Mouse (Mus musculus) hindbrain, embryonic 13.5 days (tissue): ENCODE results near the gene Rpl28. TPM values are rescaled to one million over a fixed set of nuclear protein-coding genes. Genes with fewer than 3 reads are reported as not detected.
"Not testable (repeated sequence)": the region's sequence is repeated elsewhere in the genome, so short reads cannot be mapped to it uniquely, and the experiment has no call there.

Experiments used
- ATAC-seq: fragments of 200-750 bp; cut with Nextera tagmentation; 2 replicates; pipeline ENCODE4 v1.8.0; 2017; ENCODE audit warnings: moderate TSS enrichment; ENCODE audit not compliant: low FRiP score
- H3K27ac ChIP-seq: fragments of 300-500 bp; sonication (generic); 2 replicates; pipeline ENCODE4 v1.5.1; 2015; ENCODE audit warnings: inconsistent platforms, mild to moderate bottlenecking, moderate library complexity
- H3K27me3 ChIP-seq: fragments of 300-500 bp; sonication (generic); 2 replicates; pipeline ENCODE4 v1.6.1; 2015; ENCODE audit warnings: mild to moderate bottlenecking, inconsistent platforms
- H3K36me3 ChIP-seq: fragments of 300-500 bp; sonication (generic); 2 replicates; pipeline ENCODE4 v1.6.1; 2015; ENCODE audit warnings: mild to moderate bottlenecking, inconsistent platforms
- H3K4me1 ChIP-seq: fragments of 300-500 bp; sonication (generic); replicated peaks from 2 replicates; pipeline ENCODE4 v1.6.1; 2015; ENCODE audit warnings: inconsistent platforms
- H3K4me2 ChIP-seq: fragments of 300-500 bp; sonication (generic); 2 replicates; pipeline ENCODE4 v1.6.1; 2015; ENCODE audit warnings: inconsistent platforms, mild to moderate bottlenecking, moderate library complexity
- H3K4me3 ChIP-seq: fragments of 300-500 bp; sonication (generic); 2 replicates; pipeline ENCODE4 v1.5.1; 2015; ENCODE audit warnings: mild to moderate bottlenecking, inconsistent platforms
- H3K9ac ChIP-seq: fragments of 300-500 bp; sonication (generic); 2 replicates; pipeline ENCODE4 v1.6.1; 2015; ENCODE audit warnings: mild to moderate bottlenecking, inconsistent platforms
- H3K9me3 ChIP-seq: fragments of 300-500 bp; sonication (generic); 2 replicates; pipeline ENCODE4 v1.6.1; 2016; ENCODE audit warnings: inconsistent platforms
- WGBS: fragments of 180-500 bp; shearing (Covaris S2); methylation state at CpG from one replicate; pipeline ENCODE4 v1.1.7; 2015; 5-methylcytosine and 5-hydroxymethylcytosine counted together
- polyA plus RNA-seq: library from polyadenylated mRNA; unstranded; fragments of >200 nt; fragmentation: Nextera tagmentation; extraction: Ambion mirVana; gene quantifications from 2 replicates; pipeline ENCODE4 v1.2.1, GENCODE M21; 2015

Gene Rpl28
- polyA plus RNA-seq, 1 experiment from 2014 or later, result 250 TPM

GRCm38 (mm10) chr7:4789436-4789935 is 3.2 kb upstream of the Rpl28 start, which contains the start of gene Tmem238:
Gene Tmem238 (minus strand): TSS chr7:4789656.
- Histone ChIP-seq H3K9ac (peak within 1 kb of the TSS; percentile 86), H3K36me3 (peaks cover 5% of the 10 kb centered on the region), H3K4me3 (peak within 1 kb of the TSS; percentile 56), H3K9me3 (no peaks in the 10 kb centered on the region), H3K27ac (peak within 1 kb of the TSS; percentile 55), H3K4me2 (peak within 1 kb of the TSS; percentile 84), H3K27me3 (peaks cover 35% of the 10 kb centered on the region), H3K4me1 (peaks cover 25% of the 10 kb centered on the region)
- WGBS, result 11% methylated on average over 37 of the region's 40 CpGs
- no peak for ATAC-seq

GRCm38 (mm10) chr7:4793248-4793647 is 574 bp downstream of the Rpl28 start:
- Histone ChIP-seq H3K27ac (peak overlapping the region; percentile 92), H3K27me3 (peaks cover 19% of the 10 kb centered on the region), H3K9ac (peak overlapping the region; percentile 91), H3K4me2 (peak overlapping the region; percentile 89), H3K4me1 (peaks cover 27% of the 10 kb centered on the region), H3K36me3 (peaks cover 42% of the 10 kb centered on the region), H3K4me3 (peak overlapping the region; percentile 85)
- not testable (repeated sequence) for H3K9me3 ChIP-seq, ATAC-seq
- under 1% methylated on average over 29 of the region's 31 CpGs for WGBS

- WGBS, result 51% methylated on average over 4 of the region's 4 CpGs
- Histone ChIP-seq H3K27me3 (peaks cover 16% of the 10 kb centered on the region), H3K4me2 (peak overlapping the region; percentile 89), H3K36me3 (peaks cover 42% of the 10 kb centered on the region), H3K9ac (peak overlapping the region; percentile 91), H3K9me3 (no peaks in the 10 kb centered on the region), H3K4me1 (peaks cover 23% of the 10 kb centered on the region), H3K4me3 (peak overlapping the region; percentile 85), H3K27ac (peak overlapping the region; percentile 92; the same call in 1 of the 2 replicates)
- no peak for ATAC-seq
Measured at GRCm38 (mm10) chr7:4793674-4794073, 1.0 kb downstream of the Rpl28 start.

- H3K9me3 ChIP-seq, result no peaks in the 10 kb centered on the region
- peaks cover 42% of the 10 kb centered on the region for H3K36me3 ChIP-seq
- ATAC-seq, result no peak
- no peak overlapping the region for H3K9ac ChIP-seq
- H3K27ac ChIP-seq, result no peak overlapping the region
- H3K4me3 ChIP-seq, result 0 out of 2 replicates have a peak overlapping the region, but pooled peaks have one; percentile 1
- peaks cover 14% of the 10 kb centered on the region for H3K4me1 ChIP-seq
- 93% methylated on average over 3 of the region's 3 CpGs for WGBS
- H3K27me3 ChIP-seq, result peaks cover 11% of the 10 kb centered on the region
- no peak overlapping the region for H3K4me2 ChIP-seq
Measured at GRCm38 (mm10) chr7:4794631-4795168, 2.0 kb downstream of the Rpl28 start.

- H3K27me3 ChIP-seq, result 0 out of 2 replicates have a peak, but pooled peaks cover 2% of the 10 kb centered on the region
- H3K4me3 ChIP-seq, result no peak overlapping the region
- H3K9ac ChIP-seq, result no peak overlapping the region
- peaks cover 14% of the 10 kb centered on the region for H3K4me1 ChIP-seq
- WGBS, result 75% methylated on average over 7 of the region's 7 CpGs
- peaks cover 42% of the 10 kb centered on the region for H3K36me3 ChIP-seq
- H3K4me2 ChIP-seq, result no peak overlapping the region
- no peak overlapping the region for H3K27ac ChIP-seq
- no peak for ATAC-seq
- H3K9me3 ChIP-seq, result no peaks in the 10 kb centered on the region
Measured at GRCm38 (mm10) chr7:4795767-4796433, 3.2 kb downstream of the Rpl28 start.

- no peaks in the 10 kb centered on the region for H3K9me3 ChIP-seq
- no peak overlapping the region for H3K9ac ChIP-seq
- H3K4me2 ChIP-seq, result no peak overlapping the region
- H3K4me3 ChIP-seq, result no peak overlapping the region
- ATAC-seq, result no peak
- no peak overlapping the region for H3K27ac ChIP-seq
- H3K27me3 ChIP-seq, result no peaks in the 10 kb centered on the region
- H3K36me3 ChIP-seq, result peaks cover 23% of the 10 kb centered on the region
- no peaks in the 10 kb centered on the region for H3K4me1 ChIP-seq
Measured at GRCm38 (mm10) chr7:4802247-4802646, 9.6 kb downstream of the Rpl28 start.

- 93% methylated on average over 7 of the region's 7 CpGs for WGBS
Measured at GRCm38 (mm10) chr7:4806716-4807115, 14.0 kb downstream of the Rpl28 start.

GRCm38 (mm10) chr7:4811131-4811530 is 18.5 kb downstream of the Rpl28 start:
- ATAC-seq, H3K27me3 ChIP-seq, H3K27ac ChIP-seq, H3K9me3 ChIP-seq: not testable (repeated sequence)
- Histone ChIP-seq H3K36me3 (peaks cover 29% of the 10 kb centered on the region), H3K4me2 (peak overlapping the region; percentile 82), H3K9ac (peak overlapping the region; percentile 98), H3K4me1 (peaks cover 32% of the 10 kb centered on the region), H3K4me3 (peak overlapping the region; percentile 97)
- WGBS, result 45% methylated on average over 10 of the region's 10 CpGs

More at GRCm38 (mm10) chr7:4806716-4807115, 14.0 kb downstream of the Rpl28 start:
- H3K27me3 ChIP-seq, result no peaks in the 10 kb centered on the region
- ATAC-seq, result no peak
- H3K4me1 ChIP-seq, result peaks cover 26% of the 10 kb centered on the region
- H3K4me2 ChIP-seq, result no peak overlapping the region
- H3K9me3 ChIP-seq, result no peaks in the 10 kb centered on the region
- H3K4me3 ChIP-seq, result no peak overlapping the region
- H3K36me3 ChIP-seq, result peaks cover 37% of the 10 kb centered on the region
- H3K27ac ChIP-seq, result no peak overlapping the region
- no peak overlapping the region for H3K9ac ChIP-seq

- Histone ChIP-seq H3K36me3 (peaks cover 27% of the 10 kb centered on the region), H3K4me3 (peak overlapping the region; percentile 97), H3K4me1 (peaks cover 32% of the 10 kb centered on the region), H3K27ac (peak overlapping the region; percentile 98), H3K27me3 (no peaks in the 10 kb centered on the region), H3K9ac (peak overlapping the region; percentile 98), H3K4me2 (peak overlapping the region; percentile 82), H3K9me3 (no peaks in the 10 kb centered on the region)
- 2% methylated on average over 31 of the region's 36 CpGs for WGBS
- no peak; the same call in 1 of the 2 replicates for ATAC-seq
Measured at GRCm38 (mm10) chr7:4811842-4812302, 19.2 kb downstream of the Rpl28 start.

- WGBS, result under 1% methylated on average over 62 of the region's 62 CpGs
- Histone ChIP-seq H3K4me3 (peak within 1 kb of the TSS; percentile 97), H3K27ac (peak within 1 kb of the TSS; percentile 98), H3K9ac (peak within 1 kb of the TSS; percentile 98), H3K4me2 (peak within 1 kb of the TSS; percentile 82), H3K36me3 (peaks cover 21% of the 10 kb centered on the region), H3K9me3 (no peaks in the 10 kb centered on the region), H3K4me1 (peaks cover 32% of the 10 kb centered on the region), H3K27me3 (no peaks in the 10 kb centered on the region)
- peak; percentile 99 for ATAC-seq
Measured at GRCm38 (mm10) chr7:4812303-4813104, 19.8 kb downstream of the Rpl28 start, which contains the start of gene Ube2s. Gene Ube2s (minus strand): TSS chr7:4812590.

GRCm38 (mm10) chr7:4813105-4813791 is 20.6 kb downstream of the Rpl28 start:
- H3K9ac ChIP-seq, result peak overlapping the region; percentile 69
- no peaks in the 10 kb centered on the region for H3K9me3 ChIP-seq
- peaks cover 32% of the 10 kb centered on the region for H3K4me1 ChIP-seq
- no peaks in the 10 kb centered on the region for H3K27me3 ChIP-seq
- peaks cover 17% of the 10 kb centered on the region for H3K36me3 ChIP-seq
- ATAC-seq, result no peak
- H3K27ac ChIP-seq, result peak overlapping the region; percentile 98
- H3K4me2 ChIP-seq, result peak overlapping the region; percentile 82
- peak overlapping the region; percentile 97 for H3K4me3 ChIP-seq
- 25% methylated on average over 8 of the region's 8 CpGs for WGBS
